11 mouse cellular contexts compared by ENCODE assay signal in the genomic region with DNA sequence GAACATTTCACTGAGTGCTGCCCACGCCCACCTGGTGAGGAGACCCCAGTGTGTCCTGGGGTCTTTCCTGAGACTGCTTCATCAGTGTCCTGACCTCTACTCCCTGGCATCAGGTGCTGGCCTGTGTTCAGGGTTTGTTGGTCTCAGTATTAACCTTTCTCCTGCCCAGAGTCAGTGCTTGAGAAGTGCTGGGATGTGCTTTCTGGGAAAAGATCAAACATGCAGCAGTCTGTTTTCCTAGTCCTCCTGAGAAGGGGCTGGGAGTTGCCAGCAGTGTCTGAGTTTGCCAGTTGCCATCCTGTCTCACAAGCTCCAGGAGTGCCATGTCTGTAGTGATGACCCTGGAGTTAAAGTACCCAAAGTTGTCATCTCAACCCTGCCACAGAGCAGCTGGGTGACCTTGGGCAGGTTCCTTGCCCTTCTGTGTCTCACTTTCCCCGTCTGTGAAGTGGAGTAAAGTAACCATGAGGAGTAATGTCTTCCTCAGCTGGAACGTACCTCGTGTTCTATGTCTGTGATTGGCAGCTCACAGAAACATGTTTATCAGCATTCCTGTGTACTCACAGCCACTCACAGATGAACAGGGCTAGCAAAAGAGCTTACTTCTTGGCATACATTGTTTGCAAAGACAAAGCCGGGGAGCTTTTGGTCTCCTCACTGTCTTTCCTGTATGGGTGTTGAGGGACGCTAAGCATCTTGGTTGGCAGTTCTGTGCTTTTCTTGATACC.
"Had no signal": no experiment of that assay in that cellular context is flagged by ENCODE, and none has a peak within 500 bp of the region (broad histone marks: within the 10 kb centered on the region; RNA-seq: fewer than 3 reads in every experiment).

No protein-coding gene starts in this region.

- H3K27ac ChIP-seq: limb, embryonic 13.5 days; liver, embryonic 14.5 days; midbrain, embryonic 10.5 days; neural tube, embryonic 15.5 days had no signal

- H3K27me3 ChIP-seq: limb, embryonic 13.5 days; neural tube, embryonic 15.5 days had no signal

- H3K9me3 ChIP-seq: limb, embryonic 13.5 days; midbrain, embryonic 10.5 days; neural tube, embryonic 15.5 days had no signal

- H3K9ac ChIP-seq: limb, embryonic 13.5 days; liver, embryonic 14.5 days; neural tube, embryonic 15.5 days had no signal

- H3K4me2 ChIP-seq: limb, embryonic 13.5 days; neural tube, embryonic 15.5 days had no signal

- DNase-seq: left cerebral cortex, postnatal 4 days; lung, postnatal 10 days; midbrain, embryonic 14.5 days; right cerebral cortex, adult 18-20 months; right cerebral cortex, postnatal 25 days; thymus, postnatal 36 days had no signal

- H3K4me3 ChIP-seq: limb, embryonic 13.5 days; midbrain, embryonic 10.5 days; myocyte; neural tube, embryonic 15.5 days had no signal
